Mouse (Mus musculus): Measurements from ENCODE around the gene L1cam. TPM values are rescaled to one million over a fixed set of nuclear protein-coding genes. Genes with fewer than 3 reads are reported as not detected.
A peak's percentile ranks its signal among the peaks of the same experiment; 100 is the strongest.

The L1cam gene
- polyA plus RNA-seq (2015; fragmentation: Nextera tagmentation; extraction: Ambion mirVana) = 66.5 and 78.2 TPM in 2 replicates

GRCm38 (mm10) chrX:73895719-73896118 is at the start of gene L1cam:
Gene L1cam, minus strand, starts transcription at chrX:73896105.
- 21% methylated on average over 2 of the region's 2 CpGs for WGBS
- no peaks in the 10 kb centered on the region for H3K36me3 ChIP-seq
- H3K4me1 ChIP-seq = no peaks in the 10 kb centered on the region
- no peaks in the 10 kb centered on the region for H3K9me3 ChIP-seq
- no peak within 1 kb of the TSS for H3K27ac ChIP-seq (replicated peaks)
- no peak within 1 kb of the TSS for H3K9ac ChIP-seq (replicated peaks)
- no peak within 1 kb of the TSS for H3K4me3 ChIP-seq
- no peaks in the 10 kb centered on the region for H3K27me3 ChIP-seq
- ATAC-seq (replicated peaks) = no peak
- H3K4me2 ChIP-seq (replicated peaks) = no peak within 1 kb of the TSS

- H3K27ac ChIP-seq (replicated peaks) = no peak overlapping the region
- H3K36me3 ChIP-seq = peaks cover 43% of the 10 kb centered on the region
- WGBS = 75% methylated on average over 2 of the region's 2 CpGs
- H3K27me3 ChIP-seq = no peaks in the 10 kb centered on the region
- no peak overlapping the region for H3K9ac ChIP-seq (replicated peaks)
- no peak overlapping the region for H3K4me2 ChIP-seq (replicated peaks)
- no peaks in the 10 kb centered on the region for H3K9me3 ChIP-seq
- H3K4me1 ChIP-seq = no peaks in the 10 kb centered on the region
- no peak for ATAC-seq (replicated peaks)
- no peak overlapping the region for H3K4me3 ChIP-seq
Measured at GRCm38 (mm10) chrX:73942294-73942693, 46.4 kb upstream of the L1cam start.

GRCm38 (mm10) chrX:73941860-73942259 is 46.0 kb upstream of the L1cam start:
- Histone ChIP-seq H3K36me3 (peaks cover 38% of the 10 kb centered on the region), H3K9me3 (no peaks in the 10 kb centered on the region), H3K9ac (replicated peaks) (no peak overlapping the region), H3K27me3 (no peaks in the 10 kb centered on the region), H3K27ac (replicated peaks) (no peak overlapping the region), H3K4me2 (replicated peaks) (no peak overlapping the region), H3K4me1 (no peaks in the 10 kb centered on the region), H3K4me3 (no peak overlapping the region)
- no peak for ATAC-seq (replicated peaks)
- 93% methylated on average over 2 of the region's 2 CpGs for WGBS

GRCm38 (mm10) chrX:73931871-73932270 is 36.0 kb upstream of the L1cam start:
- WGBS = 79% methylated on average over 2 of the region's 2 CpGs
- no peaks in the 10 kb centered on the region for H3K4me1 ChIP-seq
- ATAC-seq (replicated peaks) = no peak
- H3K4me3 ChIP-seq = no peak overlapping the region
- H3K27me3 ChIP-seq = no peaks in the 10 kb centered on the region
- H3K27ac ChIP-seq (replicated peaks) = no peak overlapping the region
- H3K9ac ChIP-seq (replicated peaks) = no peak overlapping the region
- H3K36me3 ChIP-seq = no peaks in the 10 kb centered on the region
- H3K4me2 ChIP-seq (replicated peaks) = no peak overlapping the region
- H3K9me3 ChIP-seq = no peaks in the 10 kb centered on the region

- ATAC-seq (replicated peaks) = 0 out of 2 replicates have a peak, but pooled peaks have one; percentile 60
- Histone ChIP-seq H3K4me1 (no peaks in the 10 kb centered on the region), H3K27me3 (no peaks in the 10 kb centered on the region), H3K9ac (replicated peaks) (no peak within 1 kb of the TSS), H3K27ac (replicated peaks) (no peak within 1 kb of the TSS), H3K9me3 (no peaks in the 10 kb centered on the region), H3K4me2 (replicated peaks) (no peak within 1 kb of the TSS), H3K4me3 (no peak within 1 kb of the TSS), H3K36me3 (no peaks in the 10 kb centered on the region)
- WGBS = 48% methylated on average over 17 of the region's 17 CpGs
Measured at GRCm38 (mm10) chrX:73930402-73931062, 34.6 kb upstream of the L1cam start, which contains the start of gene Renbp. Gene Renbp, minus strand, starts transcription at chrX:73930850.

- Histone ChIP-seq H3K27ac (replicated peaks) (peak overlapping the region; percentile 84), H3K4me2 (replicated peaks) (peak overlapping the region; percentile 67), H3K4me1 (peaks cover 7% of the 10 kb centered on the region), H3K36me3 (no peaks in the 10 kb centered on the region), H3K9me3 (no peaks in the 10 kb centered on the region), H3K9ac (replicated peaks) (peak overlapping the region; percentile 76), H3K4me3 (peak overlapping the region; percentile 63), H3K27me3 (no peaks in the 10 kb centered on the region)
- peak; percentile 14; the same call in 1 of the 2 replicates for ATAC-seq (replicated peaks)
- 78% methylated on average over 8 of the region's 8 CpGs for WGBS
Measured at GRCm38 (mm10) chrX:73922550-73922882, 26.6 kb upstream of the L1cam start.

- peak; percentile 98 for ATAC-seq (replicated peaks)
- Histone ChIP-seq H3K27ac (replicated peaks) (peak within 1 kb of the TSS; percentile 84), H3K27me3 (no peaks in the 10 kb centered on the region), H3K4me1 (peaks cover 7% of the 10 kb centered on the region), H3K4me2 (replicated peaks) (peak within 1 kb of the TSS; percentile 67), H3K9me3 (no peaks in the 10 kb centered on the region), H3K36me3 (no peaks in the 10 kb centered on the region), H3K9ac (replicated peaks) (peak within 1 kb of the TSS; percentile 76), H3K4me3 (peak within 1 kb of the TSS; percentile 63)
- WGBS = 18% methylated on average over 43 of the region's 43 CpGs
Measured at GRCm38 (mm10) chrX:73921823-73922549, 26.1 kb upstream of the L1cam start, which contains the start of the genes Arhgap4 and Naa10. Gene Arhgap4, minus strand, starts transcription at chrX:73921870. Gene Naa10, minus strand, starts transcription at chrX:73921944.

GRCm38 (mm10) chrX:73921285-73921822 is 25.4 kb upstream of the L1cam start:
- H3K4me3 ChIP-seq = peak overlapping the region; percentile 63
- H3K27ac ChIP-seq (replicated peaks) = peak overlapping the region; percentile 84
- peak overlapping the region; percentile 67 for H3K4me2 ChIP-seq (replicated peaks)
- 26% methylated on average over 34 of the region's 34 CpGs for WGBS
- H3K27me3 ChIP-seq = no peaks in the 10 kb centered on the region
- H3K4me1 ChIP-seq = peaks cover 7% of the 10 kb centered on the region
- H3K36me3 ChIP-seq = no peaks in the 10 kb centered on the region
- no peaks in the 10 kb centered on the region for H3K9me3 ChIP-seq
- ATAC-seq (replicated peaks) = peak; percentile 37
- H3K9ac ChIP-seq (replicated peaks) = peak overlapping the region; percentile 76

GRCm38 (mm10) chrX:73918631-73919030 is 22.7 kb upstream of the L1cam start:
- Histone ChIP-seq H3K4me2 (replicated peaks) (no peak overlapping the region), H3K4me3 (no peak overlapping the region), H3K27ac (replicated peaks) (no peak overlapping the region), H3K9ac (replicated peaks) (no peak overlapping the region), H3K27me3 (no peaks in the 10 kb centered on the region), H3K4me1 (peaks cover 15% of the 10 kb centered on the region), H3K9me3 (no peaks in the 10 kb centered on the region), H3K36me3 (no peaks in the 10 kb centered on the region)
- WGBS = 92% methylated on average over 5 of the region's 5 CpGs
- no peak for ATAC-seq (replicated peaks)

GRCm38 (mm10) chrX:73916945-73917344 is 21.0 kb upstream of the L1cam start:
- 66% methylated on average over 8 of the region's 8 CpGs for WGBS
- Histone ChIP-seq H3K27ac (replicated peaks) (no peak overlapping the region), H3K4me1 (peaks cover 15% of the 10 kb centered on the region), H3K9ac (replicated peaks) (no peak overlapping the region), H3K36me3 (no peaks in the 10 kb centered on the region), H3K9me3 (no peaks in the 10 kb centered on the region), H3K4me3 (no peak overlapping the region), H3K27me3 (no peaks in the 10 kb centered on the region), H3K4me2 (replicated peaks) (no peak overlapping the region)
- no peak for ATAC-seq (replicated peaks)

GRCm38 (mm10) chrX:73914827-73915703 is 19.2 kb upstream of the L1cam start:
- Histone ChIP-seq H3K4me3 (peak overlapping the region; percentile 30), H3K27ac (replicated peaks) (peak overlapping the region; percentile 83), H3K4me1 (peaks cover 7% of the 10 kb centered on the region; the same call in 1 of the 2 replicates), H3K36me3 (no peaks in the 10 kb centered on the region), H3K27me3 (no peaks in the 10 kb centered on the region), H3K4me2 (replicated peaks) (peak overlapping the region; percentile 41), H3K9me3 (no peaks in the 10 kb centered on the region), H3K9ac (replicated peaks) (peak overlapping the region; percentile 35)
- ATAC-seq (replicated peaks) = peak; percentile 98
- 33% methylated on average over 31 of the region's 31 CpGs for WGBS

Data from forebrain, embryonic 15.5 days (tissue).